Mouse (Mus musculus) lung, postnatal 10 days (tissue): ENCODE results near the gene Ank3.
"Not testable (repeated sequence)": the region's sequence is repeated elsewhere in the genome, so short reads cannot be mapped to it uniquely, and the experiment has no call there.

ENCODE experiments used
- DNase-seq: peaks from one replicate; pipeline ENCODE4 v3.0.0; 2021

The Ank3 gene

DNA sequence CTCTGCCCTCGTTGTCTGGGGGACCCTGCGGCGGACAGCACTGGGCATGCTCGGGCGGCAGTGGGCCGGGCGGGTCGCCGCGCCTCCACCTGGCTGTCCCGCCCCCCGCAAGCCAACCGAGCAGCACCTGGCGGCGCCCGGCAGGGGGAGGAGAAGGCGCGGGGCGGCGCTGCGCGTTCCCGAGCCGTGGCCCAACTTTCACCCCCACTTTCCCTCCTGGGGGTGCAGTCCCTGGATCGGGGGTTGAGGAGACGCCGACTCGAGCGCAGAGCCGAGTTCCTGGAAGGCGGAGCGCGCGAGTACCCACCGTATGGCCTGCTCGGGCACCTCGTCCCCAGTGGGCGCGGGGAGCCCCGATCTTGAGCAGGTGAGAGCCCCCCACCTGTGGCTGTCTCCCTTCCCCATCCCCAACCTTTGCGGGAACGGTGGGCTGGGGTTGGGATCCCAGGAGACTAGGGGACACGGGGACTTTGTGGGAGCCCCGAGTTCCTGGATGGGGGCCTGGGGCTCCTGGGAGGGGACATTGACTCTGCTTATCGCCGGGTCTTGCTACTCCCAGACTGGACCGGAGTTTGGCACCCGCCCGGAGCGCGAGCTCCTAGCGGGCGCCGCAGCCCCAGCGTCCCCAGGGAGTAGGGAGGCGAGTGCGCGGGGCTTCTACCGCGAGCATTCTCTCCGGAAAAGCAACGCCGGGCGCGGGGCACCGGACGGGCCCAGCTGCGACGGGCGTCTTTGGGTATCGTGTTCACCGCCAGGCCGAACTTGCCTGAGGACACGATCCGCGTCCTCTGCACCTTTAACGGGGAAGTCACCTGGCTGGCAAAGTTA, at the start of gene Ank3:
Gene Ank3 (plus strand): TSS at position 11 of the 828 bp plus-strand sequence.
- peak; percentile 49 for DNase-seq

- peak; percentile 49 for DNase-seq
Measured at GRCm38 (mm10) chr10:69351071-69351841, 47.3 kb upstream of the Ank3 start.

DNA sequence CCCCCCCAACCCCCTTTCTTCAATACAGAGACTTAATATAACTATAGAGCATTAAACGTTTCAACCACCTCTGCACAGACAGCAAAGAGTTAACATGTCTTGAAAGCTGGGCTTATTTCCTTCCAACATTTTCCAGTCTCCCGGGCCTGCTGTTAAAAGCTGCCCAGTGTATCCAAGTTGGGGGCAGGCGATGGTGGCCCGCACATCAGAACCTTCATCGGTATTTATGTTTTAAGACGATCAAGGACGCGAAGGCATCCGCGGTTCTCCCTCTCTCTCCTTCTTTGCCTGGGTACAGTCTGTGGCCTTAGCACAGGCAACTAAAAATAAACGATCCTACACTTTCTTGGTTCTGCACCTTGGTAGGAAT, 46.7 kb upstream of the Ank3 start:
- DNase-seq: no peak

- peak; percentile 98 for DNase-seq
Measured at GRCm38 (mm10) chr10:69352212-69353085, 46.1 kb upstream of the Ank3 start, which contains the start of gene Cdk1. Gene Cdk1, minus strand, starts transcription at chr10:69352938.

GRCm38 (mm10) chr10:69353086-69353479, 45.5 kb upstream of the Ank3 start:
- not testable (repeated sequence) for DNase-seq

DNA sequence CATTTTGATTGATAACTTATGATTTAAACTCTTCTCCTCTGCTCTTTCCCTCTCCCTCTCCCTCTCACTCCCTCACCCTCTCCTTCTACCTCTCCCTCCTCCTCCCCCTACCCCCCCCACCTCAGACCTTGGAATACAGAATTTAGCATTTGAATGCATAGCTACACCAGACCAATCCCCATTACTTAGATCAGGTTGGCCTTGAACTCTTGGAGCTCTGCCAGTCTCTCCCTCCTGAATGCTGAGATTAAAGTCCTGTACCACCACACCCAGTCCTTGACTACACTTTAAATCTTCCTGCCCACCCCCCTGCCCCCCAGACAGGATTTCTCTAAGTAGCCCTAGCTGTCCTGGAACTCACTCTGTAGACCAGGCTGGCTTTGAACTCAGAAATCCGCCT, 38.9 kb upstream of the Ank3 start:
- DNase-seq: no peak

- DNase-seq: no peak
Measured at GRCm38 (mm10) chr10:69366208-69366607, 32.4 kb upstream of the Ank3 start.

DNA sequence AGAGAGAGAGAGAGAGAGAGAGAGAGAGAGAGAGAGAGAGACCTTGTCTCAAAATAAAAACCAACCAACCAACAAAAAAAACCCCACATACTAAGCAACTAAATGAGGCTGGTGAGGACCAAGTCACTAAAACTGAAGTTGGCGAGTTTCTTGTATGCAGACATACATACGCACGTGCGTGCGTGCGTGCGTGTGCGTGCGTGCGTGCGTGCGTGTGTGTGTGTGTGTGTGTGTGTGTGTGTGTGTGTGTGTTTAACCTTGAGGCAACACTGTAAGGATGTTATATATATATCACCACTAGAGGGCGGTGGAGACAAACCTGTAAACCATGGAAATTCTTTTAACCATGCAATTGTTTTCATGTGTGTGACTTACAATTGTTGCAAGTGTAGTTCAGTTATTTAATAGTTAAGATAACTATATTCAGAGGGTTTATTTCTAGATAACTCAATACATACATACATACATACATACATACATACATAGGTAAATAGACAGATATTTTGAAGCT, 31.6 kb upstream of the Ank3 start:
- peak; percentile 16 for DNase-seq

DNA sequence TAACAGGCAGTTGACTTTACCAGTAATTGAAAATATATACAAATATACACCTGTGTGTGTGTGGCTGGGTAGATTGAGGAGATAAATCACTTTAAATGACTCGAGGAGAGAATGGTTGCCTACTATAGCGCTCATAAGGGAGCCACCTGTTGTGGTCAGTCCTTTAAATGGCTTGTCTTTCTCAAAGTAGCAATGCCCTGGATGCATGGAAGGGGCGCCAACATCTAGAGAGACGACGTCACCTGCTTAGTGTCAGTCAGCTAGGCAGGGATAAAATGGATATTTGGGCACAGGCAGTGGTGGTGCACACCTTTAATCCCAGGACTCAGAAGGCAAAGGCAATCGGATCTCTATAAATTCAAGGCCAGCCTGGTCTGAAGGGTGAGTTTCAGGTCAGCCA, 29.3 kb upstream of the Ank3 start:
- DNase-seq: no peak

DNA sequence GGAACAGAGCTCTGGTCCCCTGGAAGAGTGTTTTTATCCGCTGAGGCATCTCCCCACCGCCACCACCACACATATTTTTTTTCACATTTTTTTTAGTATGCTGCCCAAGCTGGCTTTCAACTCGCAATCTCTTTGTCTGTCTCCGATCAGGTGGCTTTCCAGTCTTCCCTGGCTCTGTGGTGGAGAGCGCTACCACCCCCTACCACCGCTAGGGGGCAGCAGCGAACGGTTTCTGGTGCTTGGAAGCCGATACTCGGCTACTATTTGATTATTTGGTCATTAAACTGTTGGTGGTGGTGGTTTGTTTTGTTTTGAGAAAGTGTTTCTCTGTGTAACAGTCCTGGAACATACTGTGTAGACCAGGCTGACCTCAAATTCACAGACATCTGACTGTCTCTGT, 27.1 kb upstream of the Ank3 start:
- peak; percentile 34 for DNase-seq

DNA sequence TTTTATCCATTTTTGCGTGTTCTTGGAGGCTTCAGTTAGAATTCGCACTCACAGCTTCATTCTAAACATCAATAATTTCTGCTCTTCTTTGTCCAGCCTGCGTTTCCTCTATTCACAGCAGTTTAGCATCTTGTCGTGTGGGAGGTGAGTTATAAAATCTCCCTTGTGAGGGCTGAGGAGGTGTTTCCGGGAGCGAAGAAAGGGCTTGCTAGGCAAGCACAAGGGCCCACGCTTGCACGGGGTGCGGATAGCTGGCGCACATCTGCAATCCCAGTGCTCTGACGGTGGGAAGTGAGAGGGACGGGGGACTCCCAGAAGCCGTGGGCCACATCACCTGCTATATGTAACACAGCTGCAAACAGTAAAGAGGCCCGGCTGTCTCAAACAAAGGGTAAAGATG, 26.5 kb upstream of the Ank3 start:
- no peak for DNase-seq

DNA sequence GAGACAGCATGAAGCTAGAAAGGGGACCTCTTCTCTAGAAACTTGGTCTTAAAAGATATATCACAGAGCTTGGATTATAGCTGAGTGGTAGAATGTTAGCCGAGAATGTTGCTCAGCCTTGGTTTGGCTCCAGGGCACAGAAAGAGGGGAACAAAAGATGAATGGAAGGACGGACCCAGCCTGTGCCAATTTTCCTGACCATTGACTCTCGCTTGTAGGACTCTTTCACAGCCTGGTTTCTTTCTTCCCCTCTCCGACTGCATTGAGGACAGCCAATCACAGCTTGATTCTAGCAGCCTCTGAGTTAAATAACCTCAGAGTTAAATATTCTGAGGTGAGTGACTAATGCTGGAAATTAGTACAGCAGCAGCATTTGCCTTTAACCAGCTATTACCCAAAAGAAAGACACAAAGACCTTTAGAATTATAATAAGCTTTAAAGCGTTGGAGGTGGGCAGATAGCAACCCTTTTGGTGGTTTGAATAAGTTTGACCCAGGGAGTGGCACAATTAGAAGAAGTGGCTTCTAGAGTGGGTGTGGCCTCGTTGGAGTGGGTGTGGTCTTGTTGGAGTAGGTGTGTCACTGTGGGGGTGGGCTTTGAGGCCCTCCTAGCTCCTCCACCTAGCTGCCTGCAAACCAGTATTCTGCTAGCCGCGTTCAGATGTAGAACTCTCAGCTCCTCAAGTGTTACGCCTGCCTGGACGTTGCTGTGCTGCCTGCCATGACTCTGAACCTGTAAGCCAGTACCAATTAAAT, 24.6 kb upstream of the Ank3 start:
- no peak for DNase-seq

GRCm38 (mm10) chr10:69375154-69375553, 23.4 kb upstream of the Ank3 start:
- DNase-seq: peak; percentile 12

GRCm38 (mm10) chr10:69383186-69383585, 15.4 kb upstream of the Ank3 start:
- no peak for DNase-seq

- no peak for DNase-seq
Measured at GRCm38 (mm10) chr10:69384640-69385039, 13.9 kb upstream of the Ank3 start.

DNA sequence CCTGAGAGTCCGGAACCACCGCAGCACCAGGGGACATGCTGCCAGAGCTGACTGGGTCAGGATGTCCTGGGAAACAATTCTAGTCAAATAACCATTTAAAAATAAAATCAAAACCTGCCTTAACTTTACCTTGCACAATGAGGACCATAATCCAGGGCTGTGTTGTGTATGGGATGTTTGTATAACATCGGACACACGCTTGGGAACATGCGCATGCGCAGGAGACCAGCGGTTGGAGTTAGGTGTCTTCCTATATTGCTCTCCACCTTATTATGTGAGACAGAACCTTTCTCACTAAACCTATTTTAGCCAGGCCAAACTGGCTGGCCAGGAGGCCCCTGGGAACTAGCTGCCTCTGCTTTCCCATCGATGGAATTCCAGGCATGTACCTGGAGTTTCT, 13.4 kb upstream of the Ank3 start:
- no peak for DNase-seq

DNA sequence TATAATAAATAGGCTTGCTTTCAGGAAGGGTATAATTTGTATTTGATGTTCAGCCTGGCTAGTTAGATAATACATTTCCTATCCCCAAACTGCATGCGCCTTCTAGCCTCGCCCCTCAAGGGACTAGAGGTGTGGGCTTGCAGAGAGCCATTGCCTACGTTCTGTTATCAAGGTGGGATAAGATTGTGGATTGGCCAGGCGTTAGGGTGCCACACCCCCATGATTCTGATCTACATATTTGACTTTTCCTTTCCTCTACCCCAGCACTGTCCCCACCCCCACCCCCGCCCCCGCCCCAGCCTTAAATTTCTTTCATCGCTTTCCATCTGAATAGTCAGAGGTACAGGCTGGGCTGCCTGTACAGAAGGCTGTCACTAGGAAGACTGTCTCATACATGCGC, 11.8 kb upstream of the Ank3 start:
- DNase-seq: no peak

DNA sequence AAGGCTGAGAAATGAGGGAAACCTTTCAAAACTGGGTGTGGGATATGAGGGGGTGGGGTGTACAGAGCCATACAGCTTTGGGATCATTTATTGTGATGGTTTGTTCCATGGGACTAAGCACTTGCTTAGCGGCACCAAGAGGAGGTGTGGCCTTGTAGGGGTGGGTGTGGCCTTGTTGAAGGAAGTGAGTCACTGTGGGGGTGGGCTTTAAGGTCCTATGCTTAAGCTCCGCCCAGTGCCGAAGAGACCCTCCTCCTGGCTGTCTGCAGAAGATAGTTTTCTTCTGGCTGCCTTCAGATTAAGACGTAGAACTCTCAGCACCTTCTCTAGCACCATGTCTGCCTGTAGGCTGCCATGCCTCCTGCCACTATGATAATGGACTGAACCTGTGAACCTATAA, 9.1 kb upstream of the Ank3 start:
- DNase-seq: no peak

DNA sequence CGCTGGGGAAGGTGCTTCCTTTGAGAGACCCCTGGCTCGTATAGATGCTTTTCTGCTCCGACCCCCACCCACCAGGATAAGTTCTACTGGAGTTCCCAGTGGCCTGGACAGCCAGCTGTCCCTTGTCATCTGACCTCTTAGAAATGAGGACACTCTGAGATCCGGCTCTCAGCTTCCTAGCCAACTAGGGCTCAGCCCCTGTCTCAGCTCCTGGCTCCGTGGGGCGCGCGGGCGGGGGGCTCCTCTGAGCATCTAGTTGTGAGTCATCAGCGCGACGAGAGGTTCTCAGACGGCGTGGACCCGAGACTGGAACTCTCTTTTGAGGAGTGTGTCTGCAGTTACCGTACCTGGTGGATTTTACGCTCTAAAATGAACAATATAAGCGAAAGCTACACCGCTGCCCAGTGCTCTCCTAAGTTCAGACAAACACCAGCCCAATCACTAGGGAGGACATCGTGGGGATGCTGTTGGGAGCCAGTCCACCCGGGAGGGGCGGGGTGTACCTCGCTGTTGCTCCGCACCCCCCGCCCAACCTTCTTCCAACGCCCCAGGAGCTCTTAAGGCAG, 293 bp upstream of the Ank3 start:
- DNase-seq: peak; percentile 26

GRCm38 (mm10) chr10:69399814-69400385, 1.3 kb downstream of the Ank3 start:
- DNase-seq: peak; percentile 7

GRCm38 (mm10) chr10:69405431-69405830, 6.9 kb downstream of the Ank3 start:
- DNase-seq: peak; percentile 12
